Mouse (Mus musculus) retina, embryonic 14.5 days (tissue): ENCODE results near the gene Kcnk3.

Experiments
- DNase-seq: peaks from one replicate; pipeline ENCODE4 v3.0.0-alpha.2; 2015; ENCODE audit warnings: low spot score

Gene Kcnk3

DNA sequence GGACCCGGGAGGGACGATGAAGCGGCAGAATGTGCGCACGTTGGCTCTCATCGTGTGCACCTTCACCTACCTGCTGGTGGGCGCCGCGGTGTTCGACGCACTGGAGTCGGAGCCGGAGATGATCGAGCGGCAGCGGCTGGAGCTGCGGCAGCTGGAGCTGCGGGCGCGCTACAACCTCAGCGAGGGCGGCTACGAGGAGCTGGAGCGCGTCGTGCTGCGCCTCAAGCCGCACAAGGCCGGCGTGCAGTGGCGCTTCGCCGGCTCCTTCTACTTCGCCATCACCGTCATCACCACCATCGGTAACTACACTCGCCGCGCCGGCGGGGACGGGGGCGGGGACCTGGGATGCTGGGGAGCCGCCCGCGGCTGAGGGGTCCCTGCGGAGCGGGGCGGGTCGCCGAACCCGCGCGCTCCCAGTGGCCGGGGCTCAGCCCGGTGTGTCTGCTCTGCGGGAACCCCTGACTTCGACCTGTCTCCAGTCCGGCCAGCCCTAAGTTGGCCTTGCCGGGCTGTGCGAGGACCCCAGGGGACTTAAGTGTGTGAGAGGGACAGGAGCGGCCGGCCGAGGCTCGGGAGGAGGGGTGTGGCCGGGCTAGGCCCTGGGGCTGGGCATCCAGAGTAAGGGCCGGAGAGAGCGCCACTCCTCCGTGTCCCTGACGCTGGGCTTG, 465 bp downstream of the Kcnk3 start:
- DNase-seq, result peak; percentile 57

DNA sequence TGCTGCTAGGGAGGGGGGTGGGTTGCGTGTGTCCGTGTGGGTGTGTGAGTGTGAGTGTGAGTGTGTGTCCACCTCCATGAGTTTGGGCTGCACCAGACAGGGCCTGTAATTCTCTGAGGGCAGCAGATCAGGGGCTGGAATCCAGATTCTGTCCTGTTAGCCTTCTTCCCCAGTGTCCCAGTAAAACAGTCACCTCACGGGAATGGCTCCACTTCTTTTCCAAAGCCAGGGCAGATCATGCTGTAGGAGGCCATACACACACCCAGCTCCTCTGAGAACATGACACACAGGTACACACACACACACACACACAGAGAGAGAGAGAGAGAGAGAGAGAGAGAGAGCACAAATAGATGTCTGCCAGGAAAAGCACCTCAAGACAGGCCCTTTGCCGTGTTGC, 1.1 kb downstream of the Kcnk3 start:
- DNase-seq, result no peak

DNA sequence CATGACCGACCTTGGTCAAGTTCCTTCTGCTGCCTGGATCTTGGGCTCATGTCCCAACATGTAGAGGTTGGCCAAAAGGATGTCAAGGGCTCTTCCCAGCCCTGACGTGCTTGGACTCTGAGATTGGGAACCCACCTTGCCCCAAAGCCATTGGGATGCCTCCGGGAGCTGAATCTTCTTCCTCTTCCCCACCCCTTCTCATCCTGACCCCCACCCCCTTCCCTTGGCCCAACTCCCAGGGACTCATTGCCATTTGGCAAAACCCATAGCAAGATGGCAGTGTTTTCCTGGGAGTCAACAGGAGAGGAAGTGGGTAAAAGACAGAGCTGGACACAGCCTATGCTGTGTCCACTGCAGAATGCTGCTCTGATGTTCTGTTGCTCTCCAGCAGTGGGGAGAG, 1.6 kb downstream of the Kcnk3 start:
- no peak for DNase-seq

DNA sequence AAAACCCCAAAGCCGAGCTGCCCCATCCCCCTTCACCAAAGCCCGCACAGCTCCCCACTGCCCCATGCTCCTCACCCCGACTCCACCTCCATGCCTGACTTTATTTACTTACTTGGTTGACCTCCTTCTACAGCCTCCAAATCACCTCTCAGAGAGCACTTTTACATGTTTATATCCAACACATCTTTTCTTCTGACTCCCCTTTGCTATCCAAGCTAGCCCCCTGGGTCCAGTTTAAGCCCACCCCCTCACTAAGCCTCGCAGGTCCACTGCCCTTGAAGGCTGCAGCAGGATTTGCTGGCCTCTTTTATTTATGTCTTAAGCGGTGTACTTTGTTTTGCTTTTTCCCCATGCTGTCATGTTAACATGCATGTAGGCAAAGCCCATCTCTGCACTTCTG, 2.3 kb downstream of the Kcnk3 start:
- DNase-seq, result no peak

DNA sequence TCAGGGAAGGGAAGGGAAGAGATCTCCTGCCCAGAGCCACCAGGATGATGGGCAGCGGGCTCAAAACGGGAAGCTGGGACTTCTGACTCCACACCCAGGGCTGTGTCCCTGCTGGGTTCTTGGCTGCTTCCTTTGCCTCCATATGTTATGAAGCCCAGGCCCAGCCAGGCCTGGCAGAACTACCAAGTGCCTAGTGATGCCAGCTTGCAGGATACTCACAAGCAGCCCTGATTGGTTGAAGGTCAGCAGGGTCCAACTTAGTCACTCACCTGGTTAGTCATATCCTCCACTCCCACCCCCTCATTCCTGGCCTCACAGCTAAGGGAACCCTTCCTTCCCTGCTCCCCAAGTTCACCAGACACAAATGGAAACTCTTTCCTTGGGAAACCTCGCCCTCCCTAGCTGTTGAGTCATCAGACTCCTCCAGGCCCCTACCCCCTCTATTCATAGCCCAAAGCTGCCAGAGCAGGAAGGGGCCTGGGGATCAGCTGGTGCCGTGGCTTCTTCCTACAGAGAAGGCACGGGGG, 3.3 kb downstream of the Kcnk3 start:
- DNase-seq, result no peak

DNA sequence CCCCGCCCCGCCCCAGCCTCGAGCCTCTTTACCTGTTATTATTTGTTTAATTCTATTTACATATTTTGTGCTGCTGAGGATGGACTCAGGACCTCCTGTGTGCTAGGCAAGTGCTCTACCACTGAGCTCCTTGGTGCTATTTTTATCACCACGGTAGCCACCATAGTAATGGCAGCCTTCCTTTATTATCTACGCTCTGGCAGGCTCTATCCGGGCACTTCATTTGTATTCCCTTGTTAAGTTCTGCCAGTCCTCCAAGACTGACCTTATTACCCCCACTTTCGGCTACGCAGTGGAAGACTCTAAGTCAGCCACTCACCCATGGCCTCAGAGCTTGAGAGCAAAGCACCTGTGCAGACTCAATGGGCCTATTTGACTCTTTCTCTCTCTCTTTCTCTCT, 3.8 kb downstream of the Kcnk3 start:
- DNase-seq, result no peak

DNA sequence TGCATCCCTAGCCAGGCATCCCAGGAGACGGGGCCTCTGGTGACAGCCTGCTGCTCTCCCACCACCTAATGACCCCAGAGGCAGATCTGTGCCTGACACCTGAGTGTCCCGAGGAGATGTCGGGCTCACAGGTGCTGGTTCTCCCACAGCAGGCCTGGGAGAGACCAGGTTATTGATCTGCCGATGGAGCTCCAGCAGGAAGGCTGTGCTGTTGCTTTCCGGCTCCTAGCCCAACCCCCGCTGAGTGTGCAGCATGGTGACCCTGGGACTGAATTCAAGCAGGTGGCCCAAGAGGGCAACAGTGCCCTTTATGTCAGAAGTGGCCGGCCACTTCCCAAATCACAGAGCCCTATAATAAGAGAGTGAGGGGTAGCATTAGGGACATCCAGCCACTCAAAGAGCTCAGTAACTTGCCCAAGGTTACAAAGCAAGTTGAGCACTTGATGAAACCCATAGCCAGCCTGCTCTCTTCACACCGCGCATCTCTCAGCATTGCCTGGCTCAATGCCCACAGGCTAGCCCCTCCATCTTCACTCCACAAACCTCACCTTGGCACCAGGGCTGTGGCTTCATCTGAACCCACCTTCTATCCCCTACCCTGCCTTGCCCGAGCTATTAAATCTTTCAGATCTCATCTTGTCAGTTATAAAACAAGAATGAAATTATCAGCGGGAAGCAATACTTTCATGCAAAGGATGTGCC, 4.5 kb downstream of the Kcnk3 start:
- DNase-seq, result no peak

DNA sequence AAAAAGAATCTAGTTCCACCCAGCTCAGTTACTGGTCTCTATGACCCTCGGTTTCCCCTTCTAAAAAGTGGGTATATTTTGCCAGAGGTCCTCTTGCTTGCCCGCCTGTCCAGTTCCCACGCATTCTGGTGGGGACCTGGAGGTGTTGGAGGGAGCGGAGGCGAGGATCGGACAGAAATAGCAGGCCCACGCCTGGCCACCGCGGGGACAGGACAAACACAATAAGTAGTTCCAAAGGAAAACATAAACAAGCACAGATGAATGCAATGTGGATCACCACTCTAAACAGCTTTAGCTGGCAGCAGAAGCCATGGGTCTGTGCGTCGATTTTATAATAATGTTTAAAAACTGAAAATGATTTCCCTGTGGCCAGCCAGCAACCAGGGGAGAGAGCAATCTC, 5.4 kb downstream of the Kcnk3 start:
- DNase-seq, result no peak

DNA sequence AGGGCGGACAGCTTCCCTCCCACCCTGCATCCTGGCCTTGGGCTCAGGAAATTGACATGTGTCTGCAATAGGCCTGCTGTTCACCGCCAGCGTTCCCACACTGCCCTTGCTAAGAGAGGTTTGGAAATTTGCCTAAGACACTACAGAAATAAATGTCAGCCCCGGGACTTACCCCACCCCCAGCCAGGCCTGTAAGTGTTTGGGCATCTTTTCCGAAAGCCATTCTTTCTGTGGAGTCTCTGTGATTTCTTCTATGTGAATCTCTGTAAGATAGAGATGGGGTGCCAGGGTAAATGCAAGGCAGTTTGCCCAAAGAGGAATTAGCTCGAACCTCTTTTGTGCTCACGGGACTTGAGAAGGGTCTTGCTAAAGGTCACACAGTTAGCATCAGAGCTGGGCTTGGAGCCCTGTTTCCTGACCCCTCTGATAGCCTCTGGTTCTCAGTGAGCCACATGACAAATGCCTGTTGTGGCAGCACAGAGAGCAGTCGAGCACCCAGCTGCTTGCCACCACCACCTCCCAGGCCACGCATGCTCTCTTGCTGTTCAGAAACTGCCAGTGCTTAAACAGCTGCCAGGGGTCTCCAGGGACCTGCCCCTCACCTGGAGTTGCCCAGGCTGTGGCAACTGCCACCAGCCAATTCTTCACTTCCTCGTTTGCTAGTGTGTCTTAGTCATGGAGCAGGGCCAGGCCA, 6.0 kb downstream of the Kcnk3 start:
- no peak for DNase-seq

DNA sequence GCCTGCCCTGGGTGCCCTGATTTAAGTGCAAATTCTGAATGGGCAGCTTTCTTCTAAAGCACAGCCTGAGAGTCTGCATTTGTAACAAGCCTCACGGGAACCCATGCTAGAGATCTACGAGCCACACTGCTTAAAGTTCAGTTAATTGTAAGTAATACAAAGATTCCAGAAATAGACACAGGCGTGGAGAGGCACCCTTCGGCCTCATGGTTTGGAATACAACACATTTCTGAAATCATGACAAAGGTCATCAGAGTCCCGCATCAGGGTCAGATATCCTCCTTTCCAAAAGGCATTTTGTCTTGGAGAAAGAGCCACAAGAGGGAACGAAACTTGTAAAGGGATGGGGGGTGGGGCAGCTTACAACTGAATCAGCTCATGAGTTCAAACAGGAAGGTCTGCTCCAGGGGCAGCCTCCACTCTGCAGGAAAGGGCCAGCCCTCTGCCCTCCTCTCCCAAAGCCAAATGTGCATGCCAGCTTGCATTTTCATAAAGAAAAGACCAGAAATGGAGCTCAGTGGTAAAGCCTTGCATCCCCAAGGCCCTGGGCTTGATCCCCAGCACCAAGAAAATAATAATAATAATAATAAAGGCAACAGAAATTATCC, 7.1 kb downstream of the Kcnk3 start:
- DNase-seq, result no peak

DNA sequence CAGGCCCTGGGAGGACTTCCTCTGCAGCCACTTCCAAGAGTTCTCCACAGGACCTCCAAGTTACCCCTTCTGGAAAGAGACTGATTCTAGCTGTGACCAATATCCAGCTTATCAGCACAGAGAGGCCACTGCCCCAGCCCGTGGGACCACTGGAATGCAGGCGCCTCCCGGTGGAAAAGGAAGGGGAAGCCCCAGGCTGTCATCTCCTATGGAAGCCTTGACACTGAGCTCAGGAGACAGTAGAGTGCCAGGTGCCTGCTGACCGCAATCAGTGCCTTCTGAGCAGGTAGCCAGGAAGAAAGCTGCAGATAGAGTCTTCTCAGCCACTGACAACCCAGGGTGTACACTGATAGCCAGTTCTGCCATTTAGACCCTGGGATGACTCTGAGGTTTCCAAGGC, 13.4 kb downstream of the Kcnk3 start:
- no peak for DNase-seq

DNA sequence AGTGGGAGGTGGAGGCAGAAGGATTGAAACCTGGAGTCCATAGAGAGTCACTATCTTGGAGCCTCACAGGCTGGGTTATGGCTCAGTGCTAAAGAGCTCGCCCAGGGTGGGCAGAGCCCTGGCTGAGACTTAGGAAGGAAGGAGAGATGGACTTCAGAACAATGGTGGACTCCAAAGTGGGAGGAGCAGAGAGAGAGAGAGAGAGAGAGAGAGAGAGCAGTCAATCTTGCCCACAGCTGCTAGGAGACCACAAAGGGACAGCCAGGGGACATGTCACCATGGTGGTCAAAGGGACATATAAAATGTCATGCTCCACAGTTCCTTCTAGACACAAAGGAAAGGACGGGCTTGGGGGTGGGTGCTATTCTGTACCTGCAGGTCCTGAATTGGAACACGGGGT, 15.3 kb downstream of the Kcnk3 start:
- DNase-seq, result no peak

DNA sequence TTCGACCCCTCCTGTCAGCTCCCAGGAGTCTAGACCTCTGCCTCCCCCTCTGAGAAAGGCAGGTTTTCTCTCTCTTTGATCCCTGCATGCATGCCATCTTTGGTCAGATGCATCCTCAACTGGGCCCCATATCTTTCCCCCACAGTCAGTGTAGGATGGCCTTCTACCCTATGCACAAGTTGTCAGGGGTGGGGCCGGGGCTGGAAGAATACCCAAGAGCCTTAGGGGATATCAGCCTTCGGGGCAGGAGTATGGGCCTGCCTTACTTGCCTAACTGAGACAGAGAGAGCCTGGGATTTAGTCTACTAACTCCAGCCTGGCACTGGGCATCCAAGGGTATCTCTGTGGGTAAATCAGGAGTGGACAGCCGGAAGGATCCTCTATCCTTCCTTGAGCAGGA, 16.0 kb downstream of the Kcnk3 start:
- DNase-seq, result no peak

DNA sequence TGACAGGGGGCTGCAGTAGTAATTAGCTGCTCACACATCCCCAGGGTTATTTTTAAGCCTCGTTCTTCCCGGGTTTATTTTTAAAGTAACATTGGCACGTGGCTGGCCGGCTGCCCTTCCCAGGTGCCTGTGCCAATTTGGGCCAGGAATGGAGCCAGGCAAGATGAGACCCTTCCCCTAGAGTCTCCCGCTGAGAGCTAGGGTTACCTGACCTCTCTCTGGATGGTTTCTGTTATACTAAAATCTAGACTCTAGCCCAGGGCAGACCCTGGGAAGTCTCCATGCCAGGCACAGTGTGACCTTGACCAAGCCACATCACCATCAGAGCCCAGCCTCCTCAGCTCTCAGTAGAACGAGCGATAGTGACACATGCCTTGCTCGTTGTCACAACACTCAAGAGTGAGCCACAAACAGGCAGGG, 16.8 kb downstream of the Kcnk3 start:
- DNase-seq, result no peak

DNA sequence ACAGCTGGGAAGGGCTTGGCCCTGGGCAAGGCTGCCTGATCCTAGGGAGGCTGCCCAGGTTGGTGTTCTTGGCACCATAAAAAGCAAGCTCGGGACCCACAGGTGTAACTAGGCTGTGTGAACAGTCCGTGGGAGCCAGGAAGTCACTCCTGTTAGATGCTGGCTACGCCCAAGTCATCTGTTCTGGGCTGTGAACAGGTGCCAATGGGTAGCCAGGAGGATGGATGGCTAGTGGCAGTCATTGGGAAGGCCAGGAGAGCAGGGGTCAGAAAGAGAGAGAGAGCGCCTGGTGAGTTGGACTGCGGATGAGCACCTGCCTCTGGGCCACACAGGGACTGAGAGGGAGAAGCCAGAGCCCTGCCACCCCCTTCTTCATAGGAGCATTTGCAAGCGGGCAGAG, 17.7 kb downstream of the Kcnk3 start:
- no peak for DNase-seq

DNA sequence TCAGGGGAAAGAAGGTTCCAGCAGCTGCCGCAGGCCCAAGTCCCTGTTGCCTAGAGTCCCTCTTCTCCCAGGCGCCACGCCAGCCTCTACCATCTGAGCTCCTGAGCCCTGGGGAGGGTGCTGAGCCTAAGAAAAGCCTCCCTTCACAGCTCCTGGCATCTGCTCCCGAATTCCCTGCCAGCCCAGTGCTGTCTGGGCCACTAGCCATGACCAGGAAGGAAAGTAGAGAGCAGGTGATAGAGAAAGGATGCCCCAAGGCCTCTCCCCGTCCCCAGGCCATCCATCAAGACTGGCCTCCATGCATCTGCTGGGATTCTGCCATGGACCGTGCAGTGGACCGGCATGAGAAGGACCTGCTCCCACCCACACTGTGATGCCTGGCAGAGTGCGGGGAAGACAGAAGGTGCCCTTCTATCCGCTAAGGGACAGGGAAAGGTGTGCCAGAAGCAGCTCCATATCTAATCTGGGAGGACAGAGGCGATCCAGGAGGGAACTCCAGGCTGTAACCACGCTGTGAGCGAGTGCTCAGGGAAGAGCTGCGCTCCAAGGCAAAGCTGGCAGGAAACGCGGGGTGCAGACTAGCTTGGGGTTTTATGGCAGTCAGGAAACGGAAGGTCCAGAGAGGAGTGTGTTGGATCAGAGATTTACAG, 18.6 kb downstream of the Kcnk3 start:
- no peak for DNase-seq

DNA sequence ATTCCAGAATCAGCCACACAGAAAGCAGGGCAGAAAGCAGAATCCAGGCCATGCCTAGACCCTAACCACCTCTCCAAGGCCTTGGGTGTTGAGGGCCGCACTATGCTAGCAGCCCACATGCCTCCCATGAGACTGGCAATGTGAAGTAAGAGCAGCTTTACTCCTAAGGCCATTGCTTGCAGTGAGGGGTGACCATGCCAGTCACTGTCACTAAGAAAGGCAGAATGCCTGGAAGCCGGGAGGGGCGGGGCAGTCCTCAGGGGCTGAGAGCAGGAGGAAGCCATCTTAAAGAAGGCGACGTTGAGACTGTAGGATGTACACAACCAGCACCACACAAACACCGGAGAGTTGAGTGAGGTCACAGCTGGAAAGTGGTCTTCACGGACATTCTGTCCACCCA, 21.1 kb downstream of the Kcnk3 start:
- DNase-seq, result no peak

DNA sequence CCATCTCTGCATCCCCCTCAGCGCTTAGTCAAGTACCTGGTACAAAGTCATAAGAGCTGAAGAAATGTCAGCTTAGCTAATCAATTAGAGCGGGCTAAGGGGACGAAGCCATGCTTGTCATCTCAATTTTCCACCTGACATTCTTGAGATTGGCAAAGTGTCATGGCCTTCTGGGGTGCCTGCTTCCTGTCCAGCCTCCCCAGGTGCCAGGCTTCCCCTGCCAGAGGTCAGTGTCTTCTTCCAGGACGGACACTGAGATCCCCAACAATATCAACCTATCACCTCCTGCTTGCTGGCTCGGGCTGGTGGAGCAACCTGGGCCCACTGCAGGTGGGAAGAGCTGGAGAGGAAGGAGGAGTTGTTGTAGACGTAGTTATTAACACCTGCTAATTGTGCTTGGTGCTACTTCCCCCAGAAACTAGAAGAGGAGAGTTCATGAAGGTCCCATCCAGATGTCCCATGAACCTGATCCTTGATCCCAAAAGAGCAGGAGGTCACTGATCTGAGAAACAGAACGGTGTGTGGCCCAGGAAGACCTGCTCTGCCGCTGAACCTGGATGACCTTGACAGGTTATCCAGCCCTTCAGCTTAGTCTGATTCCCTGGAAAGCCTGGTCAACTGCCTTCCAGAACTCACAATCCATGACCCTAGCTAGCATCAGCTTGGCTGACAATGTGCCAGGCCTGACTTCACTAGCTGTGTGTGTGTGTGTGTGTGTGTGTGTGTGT, 22.1 kb downstream of the Kcnk3 start:
- DNase-seq, result no peak

DNA sequence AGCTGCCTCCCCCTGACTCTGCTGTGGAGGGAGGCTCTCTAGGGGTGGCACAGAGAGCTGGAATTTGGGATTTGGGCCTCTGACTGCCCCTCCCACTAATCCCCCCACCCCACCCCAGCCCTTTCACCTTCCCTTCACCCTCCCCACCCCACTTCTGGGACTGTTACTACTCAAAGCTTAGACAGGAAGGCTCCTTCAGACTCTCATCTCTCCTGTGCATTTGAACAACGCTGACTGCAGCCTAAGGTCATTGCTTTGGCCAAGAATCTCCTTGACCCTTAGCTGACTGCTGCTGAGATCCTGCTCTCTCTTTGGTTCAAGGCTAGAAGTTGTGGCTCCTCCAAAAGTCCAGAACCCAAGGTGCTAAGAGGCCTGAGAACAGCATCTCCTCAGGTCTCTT, 23.1 kb downstream of the Kcnk3 start:
- DNase-seq, result no peak

DNA sequence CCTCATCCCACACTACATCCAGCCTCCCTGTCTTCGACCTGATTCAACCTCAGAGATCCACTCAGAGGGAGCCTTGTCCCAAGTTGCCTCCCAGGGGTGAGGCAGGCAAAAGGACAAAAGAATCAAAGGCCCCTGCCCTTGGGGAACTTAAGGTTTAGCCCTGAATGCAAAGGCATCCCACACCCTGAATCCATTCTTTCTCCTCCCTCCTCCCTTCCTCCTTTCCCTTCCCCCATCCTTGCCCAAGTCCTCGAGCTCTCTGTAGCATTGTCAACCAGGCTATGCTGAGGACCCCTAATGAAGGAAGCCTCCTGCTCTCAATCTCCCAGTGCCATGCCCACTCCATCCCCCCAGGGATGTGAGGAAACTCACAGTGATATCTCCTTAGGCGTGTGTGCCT, 23.7 kb downstream of the Kcnk3 start:
- DNase-seq, result no peak

DNA sequence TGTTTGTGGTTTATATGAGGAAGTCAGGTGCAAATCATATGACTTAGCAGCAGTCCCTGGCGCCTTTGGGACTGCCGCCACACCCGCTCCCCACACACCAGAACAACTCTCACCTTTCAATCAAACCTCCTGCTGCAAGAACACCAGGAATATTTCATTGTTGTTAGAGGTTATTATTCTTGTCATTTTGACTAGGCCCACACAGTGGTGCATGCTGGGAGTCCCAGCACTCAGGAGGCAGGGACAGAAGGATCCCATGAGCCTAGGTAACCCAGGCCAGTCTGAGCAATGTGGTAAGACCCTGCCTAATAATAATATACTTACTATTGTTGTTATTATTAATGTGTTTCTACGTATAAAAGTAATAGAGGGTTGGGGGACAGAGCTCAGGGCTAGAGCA, 24.6 kb downstream of the Kcnk3 start:
- DNase-seq, result no peak

DNA sequence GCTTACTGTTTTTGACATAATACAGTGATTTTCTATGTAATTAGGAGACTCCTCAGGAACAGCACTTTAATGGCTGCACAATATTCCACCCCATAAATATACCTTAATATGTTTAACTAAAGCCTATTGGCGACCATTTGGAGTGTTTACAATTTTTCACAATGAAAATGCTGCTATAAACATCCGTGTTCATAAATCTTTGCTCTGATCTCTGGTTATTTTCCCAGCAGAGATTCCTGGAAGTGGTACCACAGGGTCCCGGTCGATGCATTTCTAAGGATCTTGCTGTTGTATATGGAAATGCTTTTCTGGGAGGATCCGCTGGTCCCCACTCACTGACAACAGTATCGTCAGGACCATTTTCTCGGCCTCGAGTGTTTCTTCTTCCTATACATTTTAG, 25.3 kb downstream of the Kcnk3 start:
- DNase-seq, result no peak
